Mouse (Mus musculus): ENCODE measurements around the gene Tead2. TPM values are rescaled to one million over a fixed set of nuclear protein-coding genes. Genes with fewer than 3 reads are reported as not detected.

Gene Tead2
- polyA plus RNA-seq, 1 experiment from 2014 or later: 481 TPM

DNA sequence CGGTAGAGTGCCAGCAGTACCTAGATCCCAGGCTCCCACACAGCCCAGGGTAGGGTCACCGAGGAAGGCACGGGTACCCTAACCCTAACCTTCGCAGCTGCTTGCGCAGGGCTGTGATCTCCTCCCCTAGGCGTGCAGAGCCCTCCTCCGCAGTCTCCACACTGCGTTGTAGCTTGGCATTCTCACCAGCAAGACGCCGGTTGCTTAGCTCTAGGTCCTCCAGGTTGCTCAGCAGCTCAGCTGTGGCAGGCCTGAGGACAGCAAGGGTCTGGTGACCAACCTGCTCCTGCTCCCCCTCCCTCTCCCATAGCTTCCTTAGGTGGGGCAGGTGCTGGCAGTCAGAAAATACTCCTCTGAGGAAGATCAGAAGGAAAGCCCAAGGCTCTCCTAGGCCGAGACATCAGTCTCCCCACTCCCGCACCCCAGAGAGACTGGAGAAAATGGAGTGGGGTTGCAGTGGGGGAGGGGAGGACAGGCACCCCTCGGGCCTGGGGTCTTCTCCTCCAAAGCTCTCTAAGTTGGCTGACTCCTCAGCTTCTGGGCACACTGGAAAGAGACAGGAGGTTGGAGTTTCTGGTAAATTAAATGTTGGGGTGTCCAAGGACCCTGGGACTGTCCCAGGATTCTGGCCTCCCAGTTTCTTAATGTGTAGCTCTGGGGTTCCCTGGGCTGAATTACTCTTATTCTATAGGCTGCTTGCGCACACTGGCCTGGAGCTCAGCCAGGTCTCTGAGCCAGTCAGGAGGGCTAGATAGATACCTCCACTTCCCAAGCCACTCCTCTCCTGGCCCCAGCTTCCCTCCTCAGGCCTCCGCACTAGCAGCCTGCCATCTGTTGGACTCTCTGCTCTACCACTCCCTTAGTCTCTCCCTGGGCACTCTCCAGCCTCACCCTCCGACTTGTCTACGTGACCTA is 21.4 kb upstream of the Tead2 start:
- Histone ChIP-seq H3K4me3 (no peak overlapping the region), H3K4me1 (peaks cover 66% of the 10 kb centered on the region), H3K27ac (0 out of 2 replicates have a peak overlapping the region, but pooled peaks have one; percentile 0), H3K27me3 (ENCODE audit: low read depth, poor library complexity, severe bottlenecking) (peaks cover 56% of the 10 kb centered on the region), H3K36me3 (no peaks in the 10 kb centered on the region), H3K9me3 (replicated peaks) (no peaks in the 10 kb centered on the region)
- DNase-seq (ENCODE audit: low spot score): no peak
- 72% methylated on average over 17 of the region's 17 CpGs for WGBS

DNA sequence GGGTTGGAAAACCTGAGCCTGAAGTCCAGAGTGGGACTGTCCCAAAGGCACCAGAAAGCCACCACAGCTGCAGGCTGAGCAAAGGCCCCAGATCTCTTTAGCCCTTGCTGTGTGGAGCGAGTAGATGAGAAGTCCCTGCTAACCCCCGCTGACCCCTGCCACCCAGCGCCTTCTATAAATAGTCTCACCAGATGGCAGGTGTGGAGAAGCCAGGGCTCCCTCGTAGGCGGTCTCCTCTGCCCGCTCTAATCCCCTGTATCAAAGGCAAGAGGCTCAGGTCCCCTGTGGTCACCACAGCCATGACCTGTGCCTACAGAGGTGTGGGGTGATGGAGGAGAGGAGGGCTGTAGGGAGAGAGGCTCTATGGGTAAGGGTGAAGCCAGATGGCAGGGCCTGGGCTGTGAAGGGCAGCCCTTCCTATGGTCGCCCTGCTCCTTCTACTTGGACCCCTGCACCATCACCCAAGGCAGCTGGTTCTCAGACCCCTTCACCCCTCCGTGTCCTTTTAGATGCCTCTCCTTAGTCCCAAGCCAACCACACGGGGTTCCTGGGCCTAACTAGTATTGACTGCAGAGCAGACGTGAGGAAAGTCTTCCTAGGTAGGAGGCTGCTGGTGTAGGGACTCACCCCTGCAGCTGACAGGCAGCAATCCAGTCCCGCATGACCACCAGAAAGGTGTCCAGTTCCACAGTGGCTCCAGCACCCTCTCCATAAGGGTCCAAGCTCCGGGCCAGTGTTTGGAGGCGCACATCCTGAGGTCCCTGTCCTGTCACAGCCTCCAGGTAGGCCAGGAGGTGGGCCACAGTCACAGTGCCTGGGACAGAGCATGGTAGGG is 20.0 kb upstream of the Tead2 start:
- H3K27ac ChIP-seq: peak overlapping the region; percentile 26; the same call in 1 of the 2 replicates
- H3K36me3 ChIP-seq: no peaks in the 10 kb centered on the region
- peaks cover 61% of the 10 kb centered on the region for H3K4me1 ChIP-seq
- no peaks in the 10 kb centered on the region for H3K9me3 ChIP-seq (replicated peaks)
- WGBS: 53% methylated on average over 13 of the region's 13 CpGs
- no peak overlapping the region for H3K4me3 ChIP-seq
- DNase-seq (ENCODE audit: low spot score): no peak
- H3K27me3 ChIP-seq (ENCODE audit: low read depth, poor library complexity, severe bottlenecking): peaks cover 56% of the 10 kb centered on the region

DNA sequence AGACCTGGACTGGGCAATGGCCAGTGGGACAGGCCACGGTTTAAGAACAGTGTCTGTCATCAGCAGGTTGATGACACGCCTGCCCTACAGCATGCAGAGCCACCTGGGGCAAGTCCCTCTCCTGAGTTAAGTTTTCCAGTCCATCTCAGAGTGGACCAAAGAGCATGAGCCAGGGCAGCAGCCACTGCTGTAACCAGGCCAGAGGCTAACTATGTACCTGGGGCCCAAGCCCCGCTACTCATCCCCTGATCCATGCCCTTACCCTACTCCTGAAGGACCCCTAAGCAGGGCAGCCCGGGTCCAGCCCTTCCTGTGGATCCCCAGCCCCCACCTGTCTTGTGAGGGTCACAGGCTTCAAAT is 19.4 kb upstream of the Tead2 start:
- Histone ChIP-seq H3K4me1 (peaks cover 57% of the 10 kb centered on the region), H3K36me3 (no peaks in the 10 kb centered on the region), H3K4me3 (no peak overlapping the region), H3K27ac (peak overlapping the region; percentile 26; the same call in 1 of the 2 replicates), H3K27me3 (ENCODE audit: low read depth, poor library complexity, severe bottlenecking) (peaks cover 52% of the 10 kb centered on the region), H3K9me3 (replicated peaks) (no peaks in the 10 kb centered on the region)
- WGBS: 90% methylated on average over 4 of the region's 4 CpGs
- DNase-seq (ENCODE audit: low spot score): no peak

DNA sequence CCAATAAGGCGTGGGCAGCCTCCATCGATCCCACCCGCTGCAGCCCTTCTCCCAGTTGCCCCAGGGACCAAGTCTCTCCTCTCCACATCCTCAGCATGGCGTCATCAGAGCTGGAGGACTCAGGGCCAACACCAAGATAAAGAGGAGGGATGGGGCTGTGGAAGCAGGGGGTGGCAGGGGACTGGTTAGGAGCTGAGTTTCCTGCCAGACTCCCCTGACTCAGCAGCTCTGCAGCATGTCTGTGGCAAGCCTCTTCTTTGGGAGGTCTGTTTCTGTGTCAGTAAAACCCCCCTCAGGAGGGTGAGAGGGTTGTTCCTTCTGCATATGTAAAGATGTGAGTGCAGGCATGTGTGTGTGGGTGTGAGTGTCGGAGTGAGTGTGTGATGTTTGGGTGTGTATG is 18.6 kb upstream of the Tead2 start:
- 66% methylated on average over 5 of the region's 5 CpGs for WGBS
- Histone ChIP-seq H3K9me3 (replicated peaks) (no peaks in the 10 kb centered on the region), H3K36me3 (no peaks in the 10 kb centered on the region), H3K4me1 (peaks cover 49% of the 10 kb centered on the region), H3K27ac (0 out of 2 replicates have a peak overlapping the region, but pooled peaks have one; percentile 26), H3K27me3 (ENCODE audit: low read depth, poor library complexity, severe bottlenecking) (peaks cover 46% of the 10 kb centered on the region), H3K4me3 (no peak overlapping the region)
- no peak for DNase-seq (ENCODE audit: low spot score)

DNA sequence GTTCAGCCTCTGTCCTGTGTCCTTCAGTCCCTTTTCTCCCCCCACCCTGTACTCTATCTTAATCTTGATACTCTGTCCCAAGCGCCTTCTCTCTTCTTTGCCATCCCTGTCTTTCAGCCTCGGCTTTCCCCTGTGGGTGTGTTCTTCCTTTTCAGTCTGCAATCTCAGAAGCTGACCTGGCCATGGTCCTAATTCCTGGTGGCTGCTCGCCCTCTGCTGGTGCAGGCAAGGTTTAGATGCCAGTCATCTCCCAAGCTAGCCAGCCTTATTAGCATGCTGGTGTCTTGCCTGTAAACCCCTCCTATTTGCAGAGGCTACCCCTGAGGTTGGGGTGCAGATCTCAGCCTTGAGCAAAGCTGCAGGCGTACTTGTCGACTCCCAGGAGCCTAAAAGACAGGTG is 17.1 kb upstream of the Tead2 start:
- peaks cover 35% of the 10 kb centered on the region for H3K4me1 ChIP-seq
- no peak overlapping the region for H3K4me3 ChIP-seq
- peaks cover 51% of the 10 kb centered on the region for H3K27me3 ChIP-seq (ENCODE audit: low read depth, poor library complexity, severe bottlenecking)
- H3K27ac ChIP-seq: no peak overlapping the region
- peak; percentile 77 for DNase-seq (ENCODE audit: low spot score)
- WGBS: 11% methylated on average over 5 of the region's 5 CpGs
- no peaks in the 10 kb centered on the region for H3K9me3 ChIP-seq (replicated peaks)
- H3K36me3 ChIP-seq: no peaks in the 10 kb centered on the region

DNA sequence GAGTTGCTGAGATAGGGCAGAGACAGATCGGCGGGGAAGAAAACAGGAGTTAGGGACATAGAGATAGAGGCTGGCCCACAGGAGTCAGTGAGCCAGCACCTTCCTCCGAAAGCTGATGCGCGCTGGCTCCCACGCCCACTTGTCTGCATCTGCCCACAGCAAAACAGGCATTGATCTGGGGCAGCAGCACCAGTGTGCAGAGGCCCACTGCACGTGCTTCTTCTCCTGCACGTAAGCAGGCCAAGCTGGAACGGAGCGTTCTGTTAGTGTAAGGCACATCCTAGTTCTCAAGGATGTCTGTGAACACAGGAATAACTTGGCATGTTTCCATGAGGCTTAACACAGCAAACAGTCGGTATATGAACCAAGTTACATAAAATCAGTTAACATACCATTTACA is 16.6 kb upstream of the Tead2 start:
- Histone ChIP-seq H3K36me3 (no peaks in the 10 kb centered on the region), H3K9me3 (replicated peaks) (no peaks in the 10 kb centered on the region), H3K4me1 (peaks cover 33% of the 10 kb centered on the region), H3K27ac (no peak overlapping the region), H3K27me3 (ENCODE audit: low read depth, poor library complexity, severe bottlenecking) (peaks cover 54% of the 10 kb centered on the region), H3K4me3 (no peak overlapping the region)
- WGBS: 81% methylated on average over 11 of the region's 11 CpGs
- no peak for DNase-seq (ENCODE audit: low spot score)

DNA sequence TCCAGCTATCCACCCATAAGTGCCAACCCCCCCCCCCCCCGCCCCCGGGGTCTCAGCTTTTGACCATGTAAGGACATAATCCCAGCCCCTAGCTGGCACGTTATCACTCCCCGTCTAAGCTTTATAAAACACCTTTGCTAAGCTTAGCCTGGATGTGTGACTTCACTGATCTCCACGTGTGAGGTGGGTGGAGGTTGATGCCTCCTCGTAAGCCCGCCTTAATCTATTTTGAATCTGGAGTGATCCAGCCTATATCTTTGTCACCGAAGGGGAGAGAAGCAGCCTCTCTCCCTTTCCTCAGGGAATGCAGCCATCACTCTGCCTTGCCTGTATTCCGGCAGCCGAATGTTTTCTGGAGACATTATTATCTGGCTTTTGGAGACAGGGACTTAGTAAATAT is 12.9 kb upstream of the Tead2 start:
- H3K27ac ChIP-seq: no peak overlapping the region
- H3K36me3 ChIP-seq: no peaks in the 10 kb centered on the region
- H3K9me3 ChIP-seq (replicated peaks): no peaks in the 10 kb centered on the region
- H3K4me1 ChIP-seq: peaks cover 13% of the 10 kb centered on the region; the same call in 1 of the 2 replicates
- no peak for DNase-seq (ENCODE audit: low spot score)
- peaks cover 30% of the 10 kb centered on the region for H3K27me3 ChIP-seq (ENCODE audit: low read depth, poor library complexity, severe bottlenecking)
- no peak overlapping the region for H3K4me3 ChIP-seq
- WGBS: 44% methylated on average over 10 of the region's 10 CpGs

DNA sequence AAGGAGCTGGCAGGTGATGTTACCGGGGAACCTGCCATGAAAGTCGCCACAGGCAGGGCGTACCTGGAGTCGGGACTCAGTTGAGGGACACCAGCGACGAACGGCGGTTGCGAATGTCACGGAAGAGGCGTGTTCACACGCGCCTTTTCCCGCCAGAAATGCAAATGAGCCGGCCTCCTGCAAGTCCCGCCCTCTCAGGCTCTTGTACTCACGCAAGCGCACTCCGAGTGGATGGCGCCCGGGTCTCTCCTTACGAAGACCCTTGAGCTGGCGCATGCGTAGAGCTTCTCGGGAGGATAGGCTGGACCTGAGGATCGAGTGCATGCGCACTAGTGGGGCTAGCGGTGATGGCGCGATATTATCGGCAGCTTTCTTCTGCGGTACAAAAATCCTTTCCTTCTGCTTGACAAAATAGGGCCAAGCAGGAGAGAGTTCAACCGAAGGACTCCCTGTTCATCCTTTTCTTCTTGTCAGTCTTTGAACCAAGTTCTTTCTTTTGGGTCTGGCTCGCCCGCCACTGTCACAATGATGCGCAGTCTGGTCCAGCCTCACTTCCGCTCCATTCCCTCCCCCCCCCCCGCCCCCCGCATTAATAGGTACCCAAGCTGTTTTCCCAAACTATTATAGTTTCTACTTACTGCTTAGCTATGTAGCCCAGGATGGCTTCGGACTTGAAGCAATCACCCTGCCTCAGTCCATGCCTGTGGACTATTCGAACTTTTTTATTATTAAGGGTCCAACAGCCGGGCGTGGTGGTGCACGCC is 11.0 kb upstream of the Tead2 start, which contains the start of gene Ccdc155:
Gene Ccdc155, minus strand, starts transcription at position 513 of the 764 bp plus-strand sequence.
- no peaks in the 10 kb centered on the region for H3K9me3 ChIP-seq (replicated peaks)
- 8% methylated on average over 44 of the region's 44 CpGs for WGBS
- peak within 1 kb of the TSS; percentile 85 for H3K27ac ChIP-seq
- H3K27me3 ChIP-seq (ENCODE audit: low read depth, poor library complexity, severe bottlenecking): peaks cover 36% of the 10 kb centered on the region
- no peaks in the 10 kb centered on the region for H3K36me3 ChIP-seq
- H3K4me3 ChIP-seq: peak within 1 kb of the TSS; percentile 53
- DNase-seq (ENCODE audit: low spot score): peak; percentile 98
- peaks cover 5% of the 10 kb centered on the region; the same call in 1 of the 2 replicates for H3K4me1 ChIP-seq

DNA sequence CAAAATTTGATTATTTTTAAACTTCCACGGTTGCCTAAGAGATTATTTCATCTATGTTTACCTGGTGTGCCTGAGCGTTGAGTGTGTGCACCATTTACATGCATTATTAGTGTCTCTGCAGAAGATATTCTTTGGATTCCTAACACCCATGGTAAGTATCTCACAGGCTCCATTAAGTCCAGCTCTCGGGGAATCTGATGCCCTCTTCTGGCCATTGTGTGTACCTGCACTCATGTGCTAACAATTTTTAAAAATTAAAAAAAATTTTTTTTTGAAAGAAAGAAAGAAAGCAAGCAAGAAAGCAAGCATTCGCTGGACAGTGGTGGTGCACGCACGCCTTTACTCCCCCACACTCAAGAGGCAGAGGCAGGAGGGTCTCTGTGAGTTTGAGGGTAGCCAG is 7.3 kb upstream of the Tead2 start:
- WGBS: 78% methylated on average over 6 of the region's 6 CpGs
- Histone ChIP-seq H3K9me3 (replicated peaks) (no peaks in the 10 kb centered on the region), H3K36me3 (no peaks in the 10 kb centered on the region), H3K4me1 (peaks cover 12% of the 10 kb centered on the region), H3K4me3 (no peak overlapping the region), H3K27me3 (ENCODE audit: low read depth, poor library complexity, severe bottlenecking) (peaks cover 53% of the 10 kb centered on the region), H3K27ac (no peak overlapping the region)
- DNase-seq (ENCODE audit: low spot score): no peak

DNA sequence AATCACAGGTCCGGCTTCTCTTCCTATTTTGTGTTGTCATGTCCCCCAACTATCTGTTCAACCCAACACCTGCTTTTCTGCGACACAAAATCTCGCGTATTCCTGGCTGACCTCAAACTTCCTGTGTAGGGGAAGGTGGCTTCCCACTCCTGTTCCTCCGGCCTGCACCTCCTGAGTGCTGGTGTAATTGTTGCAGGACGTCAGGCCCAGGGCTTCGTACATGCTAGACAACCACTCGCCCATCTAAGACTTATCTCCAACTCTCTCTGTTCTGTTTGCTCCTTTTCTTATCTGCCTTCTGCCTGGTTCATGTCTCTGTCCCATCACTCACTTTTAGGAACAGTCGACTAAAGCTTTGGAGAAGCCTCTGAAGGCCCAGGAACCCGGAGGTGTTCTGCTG is 4.5 kb upstream of the Tead2 start:
- Histone ChIP-seq H3K9me3 (replicated peaks) (no peaks in the 10 kb centered on the region), H3K36me3 (no peaks in the 10 kb centered on the region), H3K27me3 (ENCODE audit: low read depth, poor library complexity, severe bottlenecking) (peaks cover 50% of the 10 kb centered on the region), H3K27ac (no peak overlapping the region), H3K4me3 (no peak overlapping the region), H3K4me1 (peaks cover 19% of the 10 kb centered on the region)
- no peak for DNase-seq (ENCODE audit: low spot score)
- WGBS: 69% methylated on average over 10 of the region's 10 CpGs

DNA sequence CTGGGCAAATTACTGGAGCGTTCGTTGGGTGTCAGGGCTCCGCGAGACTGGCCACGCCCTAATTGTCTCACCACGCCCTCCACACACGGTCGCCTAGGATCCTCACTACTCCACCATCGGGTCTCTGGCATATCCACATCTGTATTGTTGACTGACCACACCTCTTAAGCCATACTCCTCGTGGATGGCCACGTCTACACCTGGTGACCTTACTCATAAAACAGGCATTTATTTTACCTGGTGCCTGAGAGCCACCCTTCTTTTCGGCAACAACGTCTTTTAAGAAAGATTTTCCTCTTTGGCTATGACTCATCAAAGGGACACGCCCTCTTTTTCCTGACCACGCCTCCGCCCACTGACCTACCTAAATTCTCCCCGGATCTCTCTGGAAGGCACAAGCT is 3.7 kb upstream of the Tead2 start, which contains the start of gene Dkkl1:
Gene Dkkl1, minus strand, starts transcription at position 297 of the 401 bp plus-strand sequence.
- H3K9me3 ChIP-seq (replicated peaks): no peaks in the 10 kb centered on the region
- no peak for DNase-seq (ENCODE audit: low spot score)
- peak within 1 kb of the TSS; percentile 23; the same call in 1 of the 2 replicates for H3K4me3 ChIP-seq
- no peak within 1 kb of the TSS for H3K27ac ChIP-seq
- WGBS: 4% methylated on average over 17 of the region's 17 CpGs
- peaks cover 20% of the 10 kb centered on the region for H3K4me1 ChIP-seq
- no peaks in the 10 kb centered on the region for H3K36me3 ChIP-seq
- peaks cover 50% of the 10 kb centered on the region for H3K27me3 ChIP-seq (ENCODE audit: low read depth, poor library complexity, severe bottlenecking)

DNA sequence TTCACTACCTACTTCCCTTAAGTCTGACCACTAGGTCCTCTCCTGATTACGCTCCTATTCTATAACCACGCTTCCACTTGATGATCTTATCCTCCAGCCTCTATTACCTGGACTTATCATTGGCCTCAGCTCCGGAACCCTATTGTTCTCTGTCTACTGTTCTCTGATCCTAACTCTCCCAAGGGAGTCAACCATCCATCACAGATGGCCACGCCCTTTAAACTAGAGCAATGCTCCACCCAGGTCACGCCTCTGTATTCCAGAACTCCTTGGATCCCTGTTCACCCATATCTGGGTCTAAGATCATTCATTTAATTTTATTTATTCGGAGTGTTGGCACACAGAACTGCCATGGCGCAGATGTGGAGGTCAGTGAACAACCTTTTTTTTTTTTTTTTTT is 3.2 kb upstream of the Tead2 start:
- H3K27ac ChIP-seq: no peak overlapping the region
- H3K36me3 ChIP-seq: peaks cover 4% of the 10 kb centered on the region
- 75% methylated on average over 7 of the region's 7 CpGs for whole genome bisulfite sequencing
- H3K4me1 ChIP-seq: peaks cover 25% of the 10 kb centered on the region
- DNase-seq (ENCODE audit: low spot score): no peak
- H3K4me3 ChIP-seq: 0 out of 2 replicates have a peak overlapping the region, but pooled peaks have one; percentile 23
- no peaks in the 10 kb centered on the region for H3K9me3 ChIP-seq (replicated peaks)
- peaks cover 50% of the 10 kb centered on the region for H3K27me3 ChIP-seq (ENCODE audit: low read depth, poor library complexity, severe bottlenecking)
